ENCODE assay signal across 8 mouse cellular contexts in genomic region chr1:131995062-131995461, GRCm38 (mm10). TPM values are rescaled to one million over a fixed set of nuclear protein-coding genes. Genes with fewer than 3 reads are reported as not detected.
A peak's percentile ranks its signal among the peaks of the same experiment; 100 is the strongest.
DNase-seq lines count a peak whose midpoint lies in the region; ATAC-seq lines count a peak whose summit lies in the region.

No protein-coding gene starts in this region.

- H3K9me3 ChIP-seq in forebrain, embryonic 14.5 days (replicated peaks; ENCODE audit: control insufficient read depth, low read length) = no peaks in the 10 kb centered on the region
- H3K9me3 ChIP-seq in forebrain, embryonic 16.5 days (ENCODE audit: control insufficient read depth, low read length) = no peaks in the 10 kb centered on the region

- H3K9ac ChIP-seq in forebrain, embryonic 14.5 days (ENCODE audit: low read length) = no peak overlapping the region
- H3K9ac ChIP-seq in forebrain, embryonic 16.5 days (replicated peaks; ENCODE audit: low read depth, low read length) = no peak overlapping the region

- WGBS in forebrain, embryonic 14.5 days = 34% methylated on average over 4 of the region's 4 CpGs
- WGBS in forebrain, embryonic 16.5 days = 27% methylated on average over 4 of the region's 4 CpGs

- no peaks in the 10 kb centered on the region for H3K4me1 ChIP-seq in forebrain, embryonic 14.5 days (ENCODE audit: control insufficient read depth, insufficient read depth, low read length)
- no peaks in the 10 kb centered on the region for H3K4me1 ChIP-seq in forebrain, embryonic 16.5 days (replicated peaks; ENCODE audit: control insufficient read depth, insufficient read depth, low read length)

- H3K4me3 ChIP-seq in forebrain, embryonic 14.5 days (ENCODE audit: low read depth, low read length) = no peak overlapping the region
- H3K4me3 ChIP-seq in forebrain, embryonic 16.5 days (replicated peaks; ENCODE audit: low read length) = no peak overlapping the region

- H3K27me3 ChIP-seq in forebrain, embryonic 14.5 days (replicated peaks; ENCODE audit: control insufficient read depth, insufficient read depth, low read length) = no peaks in the 10 kb centered on the region
- no peaks in the 10 kb centered on the region for H3K27me3 ChIP-seq in forebrain, embryonic 16.5 days (replicated peaks; ENCODE audit: control insufficient read depth, insufficient read depth, low read length)

- peak; percentile 68 for DNase-seq in forebrain, embryonic 14.5 days (ENCODE audit: low spot score)
- peak; percentile 59 to 68 for DNase-seq in right cerebral cortex, adult 2 months (ENCODE audit: low spot score in 2 of 2)
- no peak for DNase-seq in right cerebral cortex, postnatal 25 days
- DNase-seq in cerebellum, postnatal 36 days = peak; percentile 61 to 75
- peak; percentile 54 to 79 for DNase-seq in kidney, adult 8-10 months
- DNase-seq in lung, postnatal 14 days = peak; percentile 80
- peak; percentile 45 to 49 for DNase-seq in thymus, adult 18-20 months

- no peak overlapping the region for H3K27ac ChIP-seq in forebrain, embryonic 14.5 days (ENCODE audit: low read depth, low read length)
- no peak overlapping the region for H3K27ac ChIP-seq in forebrain, embryonic 16.5 days (ENCODE audit: low read length)

- H3K4me2 ChIP-seq in forebrain, embryonic 14.5 days (ENCODE audit: low read length) = no peak overlapping the region
- no peak overlapping the region for H3K4me2 ChIP-seq in forebrain, embryonic 16.5 days (ENCODE audit: low read length)

- no peaks in the 10 kb centered on the region for H3K36me3 ChIP-seq in forebrain, embryonic 14.5 days (ENCODE audit: control insufficient read depth, insufficient read depth, low read length)
- no peaks in the 10 kb centered on the region for H3K36me3 ChIP-seq in forebrain, embryonic 16.5 days (ENCODE audit: control insufficient read depth, insufficient read depth)

- ATAC-seq in forebrain, embryonic 14.5 days = peak; percentile 44; the same call in 1 of the 2 replicates
- no peak for ATAC-seq in forebrain, embryonic 16.5 days

RNA-seq across cellular contexts. Expression of gene Elk4, which starts 12.3 kb away (rescaled TPM):
- 14.8 and 17.0 TPM in 2 replicates for polyA plus RNA-seq in forebrain, embryonic 14.5 days (2014; fragmentation: Nextera tagmentation; extraction: Ambion mirVana)
- 12.5 and 13.5 TPM in 2 replicates for polyA plus RNA-seq in forebrain, embryonic 16.5 days (2015; fragmentation: Nextera tagmentation; extraction: Ambion mirVana)

RNA-seq across cellular contexts. Expression of gene Slc45a3, which starts 32.3 kb away (rescaled TPM):
- polyA plus RNA-seq in forebrain, embryonic 14.5 days (2014; fragmentation: Nextera tagmentation; extraction: Ambion mirVana) = 1.5 and 1.8 TPM in 2 replicates
- 2.0 and 2.1 TPM in 2 replicates for polyA plus RNA-seq in forebrain, embryonic 16.5 days (2015; fragmentation: Nextera tagmentation; extraction: Ambion mirVana)
